Mouse (Mus musculus): ENCODE results near the gene Adam19. TPM values are rescaled to one million over a fixed set of nuclear protein-coding genes. Genes with fewer than 3 reads are reported as not detected.

The Adam19 gene
- total RNA-seq, 1 experiment, result 43.8 TPM

- in situ Hi-C loops (cut with MboI; ENCODE audit: low sequenced_read_pairs in 2 of 2, unreplicated experiment in 2 of 2), result no loop called here
- Histone ChIP-seq H3K27ac (ENCODE audit: insufficient read depth, low read depth, low read length, poor library complexity, severe bottlenecking) (no peak overlapping the region), H3K4me1 (ENCODE audit: control insufficient read depth in 2 of 2, insufficient read depth in 2 of 2, low read length in 2 of 2, poor library complexity in 1 of 2) (peaks cover 0 to 3% of the 10 kb centered on the region in 2 experiments; a peak in 2 of 4 replicates), H3K9me3 (ENCODE audit: control insufficient read depth, insufficient read depth, low read depth, low read length) (no peaks in the 10 kb centered on the region), H3K9ac (ENCODE audit: insufficient read depth, low read depth, low read length, poor library complexity, severe bottlenecking) (no peak overlapping the region), H3K36me3 (ENCODE audit: control insufficient read depth, insufficient read depth, low read length, poor library complexity, severe bottlenecking) (no peaks in the 10 kb centered on the region), H3K4me3 (ENCODE audit: insufficient read depth in 1 of 2, low read depth in 1 of 2, low read length in 2 of 2, poor library complexity in 1 of 2, severe bottlenecking in 1 of 2) (no peak overlapping the region)
- DNase-seq (ENCODE audit: low read depth, low spot score), result no peak
- TF ChIP-seq CHD2 (IDR thresholded peaks at IDR 0.05; ENCODE audit: low read depth, low read length) (no peak), HCFC1 (IDR thresholded peaks at IDR 0.05; ENCODE audit: borderline replicate concordance, insufficient read depth, low read length) (no peak), ZNF384 (IDR thresholded peaks at IDR 0.05; ENCODE audit: low read depth, low read length) (no peak), MAFK (IDR thresholded peaks at IDR 0.05; ENCODE audit: insufficient read depth, low read depth, low read length) (no peak), ZC3H11A (IDR thresholded peaks at IDR 0.05; ENCODE audit: borderline replicate concordance, low read depth, low read length) (no peak)
Observed at GRCm38 (mm10) chr11:46022983-46023382, 32.8 kb upstream of the Adam19 start.

GRCm38 (mm10) chr11:46025962-46026392 lies 29.8 kb upstream of the Adam19 start:
- in situ Hi-C loops (cut with MboI; ENCODE audit: low sequenced_read_pairs in 2 of 2, unreplicated experiment in 2 of 2), result no loop called here
- H3K9me3 ChIP-seq (ENCODE audit: control insufficient read depth, insufficient read depth, low read depth, low read length), result no peaks in the 10 kb centered on the region
- no peaks in the 10 kb centered on the region for H3K36me3 ChIP-seq (ENCODE audit: control insufficient read depth, insufficient read depth, low read length, poor library complexity, severe bottlenecking)
- no peaks in the 10 kb centered on the region for H3K4me1 ChIP-seq (ENCODE audit: control insufficient read depth in 2 of 2, insufficient read depth in 2 of 2, low read length in 2 of 2, poor library complexity in 1 of 2)
- no peak overlapping the region for H3K4me3 ChIP-seq (ENCODE audit: insufficient read depth in 1 of 2, low read depth in 1 of 2, low read length in 2 of 2, poor library complexity in 1 of 2, severe bottlenecking in 1 of 2)
- H3K9ac ChIP-seq (ENCODE audit: insufficient read depth, low read depth, low read length, poor library complexity, severe bottlenecking), result no peak overlapping the region
- H3K27ac ChIP-seq (ENCODE audit: insufficient read depth, low read depth, low read length, poor library complexity, severe bottlenecking), result no peak overlapping the region
- no peak for DNase-seq (ENCODE audit: low read depth, low spot score)
- TF ChIP-seq ZC3H11A (IDR thresholded peaks at IDR 0.05; ENCODE audit: borderline replicate concordance, low read depth, low read length) (no peak), MAFK (IDR thresholded peaks at IDR 0.05; ENCODE audit: insufficient read depth, low read depth, low read length) (no peak), ZNF384 (IDR thresholded peaks at IDR 0.05; ENCODE audit: low read depth, low read length) (no peak), HCFC1 (IDR thresholded peaks at IDR 0.05; ENCODE audit: borderline replicate concordance, insufficient read depth, low read length) (no peak), CHD2 (IDR thresholded peaks at IDR 0.05; ENCODE audit: low read depth, low read length) (no peak)

GRCm38 (mm10) chr11:46027952-46028814 lies 27.6 kb upstream of the Adam19 start:
- Histone ChIP-seq H3K9ac (ENCODE audit: insufficient read depth, low read depth, low read length, poor library complexity, severe bottlenecking) (no peak overlapping the region), H3K36me3 (ENCODE audit: control insufficient read depth, insufficient read depth, low read length, poor library complexity, severe bottlenecking) (no peaks in the 10 kb centered on the region), H3K4me3 (ENCODE audit: insufficient read depth in 1 of 2, low read depth in 1 of 2, low read length in 2 of 2, poor library complexity in 1 of 2, severe bottlenecking in 1 of 2) (no peak overlapping the region), H3K4me1 (ENCODE audit: control insufficient read depth in 2 of 2, insufficient read depth in 2 of 2, low read length in 2 of 2, poor library complexity in 1 of 2) (no peaks in the 10 kb centered on the region), H3K27ac (ENCODE audit: insufficient read depth, low read depth, low read length, poor library complexity, severe bottlenecking) (no peak overlapping the region), H3K9me3 (ENCODE audit: control insufficient read depth, insufficient read depth, low read depth, low read length) (no peaks in the 10 kb centered on the region)
- TF ChIP-seq ZNF384 (IDR thresholded peaks at IDR 0.05; ENCODE audit: low read depth, low read length) (no peak), CHD2 (IDR thresholded peaks at IDR 0.05; ENCODE audit: low read depth, low read length) (no peak), ZC3H11A (IDR thresholded peaks at IDR 0.05; ENCODE audit: borderline replicate concordance, low read depth, low read length) (no peak)
- in situ Hi-C loops (cut with MboI; ENCODE audit: low sequenced_read_pairs in 2 of 2, unreplicated experiment in 2 of 2), result no loop called here
- no peak for DNase-seq (ENCODE audit: low read depth, low spot score)

GRCm38 (mm10) chr11:46029485-46029884 lies 26.3 kb upstream of the Adam19 start:
- in situ Hi-C loops (cut with MboI; ENCODE audit: low sequenced_read_pairs in 2 of 2, unreplicated experiment in 2 of 2), result no loop called here
- Histone ChIP-seq H3K9ac (ENCODE audit: insufficient read depth, low read depth, low read length, poor library complexity, severe bottlenecking) (no peak overlapping the region), H3K9me3 (ENCODE audit: control insufficient read depth, insufficient read depth, low read depth, low read length) (no peaks in the 10 kb centered on the region), H3K27ac (ENCODE audit: insufficient read depth, low read depth, low read length, poor library complexity, severe bottlenecking) (no peak overlapping the region), H3K4me3 (ENCODE audit: insufficient read depth in 1 of 2, low read depth in 1 of 2, low read length in 2 of 2, poor library complexity in 1 of 2, severe bottlenecking in 1 of 2) (no peak overlapping the region), H3K4me1 (ENCODE audit: control insufficient read depth in 2 of 2, insufficient read depth in 2 of 2, low read length in 2 of 2, poor library complexity in 1 of 2) (no peaks in the 10 kb centered on the region), H3K36me3 (ENCODE audit: control insufficient read depth, insufficient read depth, low read length, poor library complexity, severe bottlenecking) (no peaks in the 10 kb centered on the region)
- TF ChIP-seq MAFK (IDR thresholded peaks at IDR 0.05; ENCODE audit: insufficient read depth, low read depth, low read length) (no peak), HCFC1 (IDR thresholded peaks at IDR 0.05; ENCODE audit: borderline replicate concordance, insufficient read depth, low read length) (no peak), ZC3H11A (IDR thresholded peaks at IDR 0.05; ENCODE audit: borderline replicate concordance, low read depth, low read length) (no peak), CHD2 (IDR thresholded peaks at IDR 0.05; ENCODE audit: low read depth, low read length) (no peak), ZNF384 (IDR thresholded peaks at IDR 0.05; ENCODE audit: low read depth, low read length) (no peak)
- DNase-seq (ENCODE audit: low read depth, low spot score), result no peak

All from ES-E14 (cell line).